Mouse (Mus musculus) brain, embryonic 14.5 days (tissue): ENCODE data around the gene Ift74.

Source experiments
- CTCF ChIP-seq: fragments of 200-500 bp; IDR thresholded peaks from 2 replicates; pipeline ENCODE4 v1.5.1; 2012; ENCODE audit warnings: inconsistent platforms, mild to moderate bottlenecking, moderate library complexity, borderline replicate concordance; ENCODE audit not compliant: insufficient read depth, insufficient read length; ENCODE audit errors: extremely low read depth
- POLR2A ChIP-seq: fragments of 200-500 bp; IDR thresholded peaks from 2 replicates; pipeline ENCODE4 v1.6.1; 2012; ENCODE audit warnings: mild to moderate bottlenecking, inconsistent platforms, borderline replicate concordance; ENCODE audit not compliant: poor library complexity, insufficient read depth, insufficient read length, severe bottlenecking; ENCODE audit errors: extremely low read depth

- TF ChIP-seq CTCF, result no peak
- TF ChIP-seq POLR2A, result no peak
These were observed 76.8 kb downstream of the Ift74 start for GRCm38 (mm10) chr4:94691078-94691477.
